Mouse (Mus musculus) right cerebral cortex, postnatal 10 days (tissue): Measurements from ENCODE around the gene Gm20388.

Experiments used
- DNase-seq, 2 experiments: peaks; one replicate each; pipeline ENCODE4 v3.0.0; 2021; ENCODE audit warnings: low spot score in 2 of 2

The Gm20388 gene

DNA sequence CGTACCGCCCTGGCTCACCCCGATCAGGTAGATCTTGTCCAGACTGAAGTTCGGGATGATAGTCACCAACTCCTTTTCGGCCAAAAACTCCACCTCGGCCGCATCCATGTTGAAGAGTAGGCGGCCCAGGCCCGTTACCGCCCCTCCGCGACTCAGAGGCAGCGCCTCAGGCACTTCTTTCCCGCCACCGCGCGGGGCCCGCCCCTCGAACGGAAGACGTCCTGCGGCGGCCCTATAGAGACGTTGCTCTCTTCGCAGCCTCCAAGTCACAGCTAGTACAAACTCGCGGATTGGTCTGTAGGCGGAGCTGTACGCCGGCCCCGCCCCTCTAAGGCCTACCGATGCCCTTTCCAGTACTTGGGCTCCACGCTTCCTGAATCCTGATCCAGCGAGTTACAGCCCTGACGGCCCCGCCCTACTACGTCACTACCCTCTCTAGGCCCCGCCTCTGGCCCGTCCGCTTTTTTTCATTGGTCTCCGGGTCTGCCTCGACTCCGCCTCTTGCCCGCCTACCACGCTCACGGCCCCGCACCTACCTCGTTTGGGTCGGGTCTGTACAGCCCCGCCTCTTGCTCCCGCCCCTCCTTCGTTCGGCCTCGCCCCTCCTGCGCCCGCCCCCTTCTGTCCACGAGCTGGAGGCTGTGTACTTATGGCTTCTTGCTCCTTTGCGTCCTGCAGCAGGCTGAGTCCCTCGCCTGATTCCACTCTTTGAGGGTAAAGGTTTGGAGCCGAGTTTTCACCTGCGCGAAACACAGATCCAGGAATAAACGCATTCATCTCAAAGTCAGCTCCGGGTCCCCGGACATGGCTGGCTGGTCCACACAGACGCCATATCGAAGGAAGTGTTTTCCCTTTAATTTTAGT lies 678.5 kb downstream of the Gm20388 start, which contains the start of gene Gins2:
Gene Gins2, minus strand, starts transcription at position 397 of the 864 bp plus-strand sequence.
- DNase-seq, result peak; percentile 99 to 100

DNA sequence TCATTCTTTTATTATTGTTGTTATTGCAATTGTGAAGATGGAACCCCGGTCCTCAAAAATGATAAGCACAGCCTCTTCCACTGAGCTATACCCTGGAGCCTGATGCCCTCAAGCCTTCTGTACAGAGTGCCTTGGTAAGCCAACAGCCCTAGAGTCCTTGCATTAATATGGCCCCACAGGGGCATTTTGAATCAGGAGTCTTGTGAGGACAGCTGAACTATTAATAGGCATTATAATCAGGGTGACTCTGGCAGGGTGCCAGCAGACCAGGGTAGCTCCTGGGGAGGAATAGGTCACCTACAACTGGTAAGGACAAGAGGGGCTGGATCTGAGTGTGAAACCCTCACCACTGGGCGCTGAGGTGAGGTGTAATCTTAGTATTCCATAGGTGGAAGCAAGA lies 679.3 kb downstream of the Gm20388 start:
- peak; percentile 63 to 65 for DNase-seq

DNA sequence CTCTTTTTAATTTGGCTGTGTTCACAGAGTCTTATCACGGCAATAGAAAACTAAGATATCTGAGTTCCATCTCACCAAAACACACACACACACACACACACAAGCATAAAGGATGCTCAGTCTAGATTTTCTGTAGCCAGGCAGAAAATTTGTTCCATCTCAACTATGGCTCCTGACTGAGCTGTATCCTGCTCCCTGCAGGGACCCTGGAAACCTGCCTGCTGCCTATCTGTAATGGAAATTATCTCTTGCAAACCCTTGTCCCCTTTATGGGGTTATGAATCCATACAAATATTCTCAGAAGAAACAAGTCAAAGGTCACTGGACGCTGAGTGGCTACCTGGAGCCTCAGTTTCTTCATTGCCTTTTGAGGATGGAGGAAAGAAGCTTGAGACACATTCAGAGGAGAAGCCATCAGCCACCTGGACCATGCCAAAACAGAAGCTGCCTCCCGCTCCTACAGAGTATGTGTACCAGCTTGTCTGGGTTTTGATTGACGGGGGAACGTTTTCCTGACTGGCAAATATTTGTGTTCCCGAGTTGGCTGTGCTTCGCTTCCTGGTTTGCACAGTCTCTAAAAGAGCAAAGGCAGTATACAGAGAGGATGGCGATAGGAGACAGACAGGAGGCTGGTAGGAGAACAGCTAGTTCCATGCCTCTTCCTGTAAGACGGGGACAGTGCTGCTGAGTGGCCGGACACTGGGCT lies 681.1 kb downstream of the Gm20388 start:
- no peak for DNase-seq

DNA sequence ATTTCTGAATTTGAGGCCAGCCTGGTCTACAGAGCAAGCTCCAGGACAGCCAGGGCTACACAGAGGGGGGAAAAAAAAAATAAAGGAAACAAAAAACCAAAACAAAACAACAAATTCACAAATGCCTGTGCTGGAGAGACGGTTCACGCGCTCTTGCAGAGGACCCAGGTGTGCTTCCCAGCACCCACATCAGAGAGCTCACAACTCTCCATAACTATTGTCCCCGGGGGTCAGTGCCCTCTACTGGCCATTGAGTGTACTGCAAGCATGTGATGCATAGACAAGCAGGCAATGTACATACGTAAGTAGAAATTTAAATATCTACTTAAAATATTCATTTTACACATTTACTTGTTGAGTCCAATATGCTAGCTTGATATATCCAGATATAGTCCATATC lies 683.9 kb downstream of the Gm20388 start:
- DNase-seq, result no peak

DNA sequence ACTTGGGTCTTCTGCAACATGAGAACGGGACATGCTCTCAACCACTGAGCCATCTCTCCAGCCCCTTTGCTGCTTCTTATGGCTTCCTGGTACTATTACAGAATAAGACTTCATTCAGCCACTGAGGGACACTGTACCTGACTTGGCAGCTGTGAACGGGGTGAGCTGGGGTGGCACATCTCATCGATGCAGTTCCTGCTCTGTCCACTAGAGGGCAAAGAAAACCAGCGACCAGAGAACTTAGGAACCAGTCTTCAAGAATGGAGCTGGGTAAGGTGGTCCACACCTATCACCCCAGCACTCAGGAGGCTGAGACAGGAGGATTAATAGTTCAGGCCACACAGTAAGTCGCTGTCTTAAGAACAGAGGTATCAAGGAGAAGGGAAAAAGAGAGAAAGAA lies 685.3 kb downstream of the Gm20388 start:
- peak in 1 of 2 experiments; percentile 69 for DNase-seq

DNA sequence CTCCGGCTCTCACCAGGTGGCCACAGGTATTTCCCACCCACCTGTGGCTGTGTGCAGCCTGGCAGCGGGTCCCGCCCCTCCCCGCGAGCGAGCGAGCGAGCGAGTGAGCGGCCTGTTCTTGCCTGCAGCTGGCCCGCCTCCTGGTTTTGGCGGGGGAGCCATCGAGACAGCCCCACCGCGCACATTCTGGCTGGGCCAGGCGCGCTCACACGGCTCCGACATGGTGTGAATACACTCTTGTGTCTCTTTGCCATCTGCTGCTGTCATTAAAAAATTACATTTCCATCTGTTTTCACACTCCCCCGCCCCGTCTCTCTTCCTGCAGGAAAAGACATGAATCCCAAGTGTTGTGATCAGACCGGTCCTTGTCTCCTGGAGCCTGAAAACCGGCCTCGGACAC lies 687.9 kb downstream of the Gm20388 start:
- peak; percentile 90 to 94 for DNase-seq

DNA sequence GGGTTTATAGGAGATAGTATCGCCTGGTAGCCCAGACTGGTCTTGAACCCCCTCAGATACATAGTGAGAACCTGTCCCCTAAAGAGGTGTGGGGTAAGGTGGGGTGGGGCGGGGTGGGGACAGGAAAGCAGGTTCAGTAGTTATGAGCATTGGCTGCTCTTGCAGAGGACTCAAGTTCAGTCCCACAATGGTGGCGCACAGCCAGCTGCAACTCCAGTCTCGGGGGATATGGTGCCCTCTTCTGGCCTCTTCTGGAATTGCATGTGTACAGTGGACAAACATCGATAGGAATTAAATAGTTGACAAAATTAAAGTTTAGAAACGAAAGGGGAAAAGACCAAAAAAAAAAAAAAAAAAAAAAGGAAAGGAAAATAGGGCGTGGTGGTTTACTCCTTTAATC lies 688.9 kb downstream of the Gm20388 start:
- peak; percentile 81 to 83 for DNase-seq

DNA sequence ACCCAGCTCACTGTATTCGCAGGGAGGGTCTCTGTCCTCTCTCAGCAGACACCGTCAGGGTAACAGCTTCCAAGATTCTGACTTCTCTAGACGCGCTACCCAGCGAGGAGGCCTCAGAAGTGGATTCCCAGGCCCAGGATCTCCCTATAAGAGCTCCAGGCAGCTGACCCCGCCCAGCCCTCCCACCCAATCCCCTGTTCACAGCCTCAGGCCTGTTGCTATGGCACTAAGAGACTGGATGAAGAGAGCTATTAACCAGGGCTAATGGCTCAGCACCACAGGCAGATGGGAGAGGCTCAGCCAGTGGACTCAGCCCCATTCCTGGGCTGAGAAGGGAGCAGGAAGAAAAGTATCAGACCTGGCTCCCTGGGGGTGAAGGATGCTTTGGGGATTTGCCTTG lies 692.0 kb downstream of the Gm20388 start:
- no peak for DNase-seq

DNA sequence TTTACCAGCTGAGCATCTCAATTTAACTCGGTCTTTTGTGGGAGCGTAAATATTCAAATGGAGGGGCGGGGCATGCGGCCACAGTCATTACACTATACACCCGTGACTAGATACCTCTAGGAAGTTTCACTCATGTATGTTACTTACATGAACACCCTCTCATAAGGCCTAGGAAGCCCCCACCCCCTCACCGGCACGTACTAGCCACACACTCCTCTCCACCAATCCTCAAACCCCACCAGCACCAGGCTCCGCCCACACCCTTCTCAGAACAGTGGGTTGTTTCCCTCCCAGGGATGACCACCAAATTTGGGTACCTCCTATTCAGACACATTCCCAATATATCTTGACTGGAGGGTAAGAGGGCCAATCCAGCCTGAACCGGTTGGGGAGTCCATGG lies 696.8 kb downstream of the Gm20388 start:
- no peak for DNase-seq

DNA sequence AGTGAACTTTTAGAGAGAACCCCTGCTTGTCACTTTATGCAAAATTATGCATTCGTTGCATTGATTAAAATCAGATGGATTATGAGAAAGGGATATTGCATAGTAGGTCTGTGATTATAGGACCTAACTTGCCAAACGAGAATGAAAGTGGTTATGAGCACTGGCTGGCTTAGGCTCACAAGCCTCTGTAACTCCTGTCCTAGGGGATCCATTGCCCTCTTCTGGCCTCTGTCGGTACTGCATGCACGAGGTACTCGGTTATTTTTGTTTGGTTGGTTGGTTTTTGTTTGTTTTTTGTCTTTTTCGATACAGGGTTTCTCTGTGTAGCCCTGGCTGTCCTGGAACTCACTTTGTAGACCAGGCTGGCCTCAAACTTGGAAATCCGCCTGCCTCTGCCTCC lies 697.2 kb downstream of the Gm20388 start:
- DNase-seq, result peak; percentile 77 to 85

DNA sequence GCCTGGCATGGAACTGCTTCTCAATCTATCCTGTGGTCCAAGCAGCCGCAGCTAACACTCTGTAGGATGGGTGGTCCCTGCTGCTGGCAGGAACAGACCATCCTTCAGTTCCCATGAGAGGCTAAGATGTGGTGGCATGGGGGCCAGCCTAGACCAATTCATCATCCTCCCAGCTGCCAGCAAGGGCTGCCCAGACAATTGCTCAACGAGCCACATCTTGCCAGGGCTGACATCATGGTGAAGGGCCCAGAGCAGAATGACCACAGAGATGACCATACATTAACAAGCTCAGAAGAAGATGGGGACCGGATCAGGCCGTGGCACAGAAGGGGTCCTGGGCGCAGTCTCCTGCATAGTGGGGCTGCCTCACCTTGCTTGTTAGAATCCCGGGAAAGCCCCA lies 700.2 kb downstream of the Gm20388 start:
- no peak for DNase-seq

DNA sequence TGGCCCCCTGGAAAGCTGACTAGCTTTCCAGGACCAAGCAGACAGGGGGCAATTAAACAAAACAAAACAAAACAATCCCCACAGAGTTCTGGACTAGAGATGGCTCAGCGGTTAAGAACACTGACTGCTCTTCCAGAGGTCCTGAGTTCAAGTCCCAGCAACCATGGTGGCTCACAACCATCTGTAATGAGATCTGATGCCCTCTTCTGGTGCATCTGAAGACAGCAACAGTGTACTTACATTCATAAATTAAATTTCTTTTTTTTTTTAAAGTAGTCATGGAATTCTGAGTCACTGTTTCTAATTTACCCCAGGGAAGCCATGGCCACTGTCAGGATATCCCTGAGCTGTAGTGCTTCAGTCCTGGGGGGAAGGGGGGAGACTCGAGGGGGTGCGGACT lies 703.9 kb downstream of the Gm20388 start:
- DNase-seq, result no peak

DNA sequence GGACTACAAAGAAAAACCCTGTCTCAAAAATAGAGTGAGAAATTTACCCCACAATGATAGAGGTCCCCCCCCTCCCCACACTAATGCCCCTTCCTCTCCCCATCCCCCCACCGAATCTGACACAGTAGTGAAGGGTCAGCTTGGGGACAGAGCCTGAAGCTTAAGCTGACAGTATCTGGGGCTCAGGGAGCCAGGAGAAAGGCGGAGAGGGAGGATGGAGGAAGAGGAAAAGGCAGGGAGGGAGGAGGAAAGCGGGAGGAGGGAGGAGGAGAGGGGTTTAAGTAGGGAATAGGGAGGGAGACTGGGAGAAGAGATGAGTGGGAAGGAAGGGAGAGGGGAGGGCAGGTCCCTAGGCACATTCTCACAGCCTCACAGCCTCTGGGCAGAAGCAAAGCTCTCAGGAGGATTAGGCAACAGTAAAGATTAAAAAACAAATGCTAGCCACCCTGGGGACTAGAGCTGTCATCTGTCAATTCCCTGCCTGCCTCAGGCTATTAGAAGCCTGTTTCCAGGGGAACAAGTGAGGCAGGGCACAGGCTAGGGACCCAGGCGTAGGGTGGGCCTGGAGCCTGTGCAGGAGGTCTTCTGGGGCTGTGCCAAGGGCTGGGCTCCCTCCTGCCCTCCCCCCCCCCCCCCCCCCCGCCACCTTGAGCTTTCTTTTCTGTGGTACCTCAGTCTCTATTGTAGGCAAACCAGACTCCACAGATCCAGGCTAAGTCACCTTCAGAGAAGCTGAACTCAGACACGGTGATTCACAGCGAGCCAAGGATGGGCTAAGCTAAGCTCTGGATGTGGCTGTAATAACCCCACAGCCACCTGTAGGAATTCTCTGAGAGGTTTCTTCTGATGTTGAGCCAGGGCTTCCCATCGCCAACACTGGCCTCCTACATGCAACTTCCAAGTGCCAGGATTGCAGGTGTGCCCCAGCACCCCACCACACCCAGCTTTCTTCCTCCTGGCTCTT lies 706.3 kb downstream of the Gm20388 start:
- DNase-seq, result no peak

DNA sequence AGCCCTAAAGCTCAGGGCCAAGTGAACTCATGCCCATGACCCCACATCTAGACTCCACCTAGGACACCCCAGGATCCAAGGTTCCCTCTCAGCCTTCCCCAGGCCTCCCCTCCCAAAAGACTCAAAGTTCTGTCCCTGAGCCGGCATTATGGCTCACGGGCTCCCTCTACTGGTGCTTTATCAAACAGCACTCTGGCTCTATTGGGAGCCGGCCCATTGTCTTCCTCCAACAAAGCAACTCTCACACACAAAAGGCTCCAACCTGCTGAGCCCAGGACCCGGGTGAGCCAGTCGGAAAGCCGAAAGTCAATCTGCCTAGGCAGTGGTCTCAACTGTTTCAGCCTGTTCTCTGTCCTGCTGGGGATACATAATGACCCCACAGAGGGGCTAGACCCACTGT lies 707.5 kb downstream of the Gm20388 start:
- peak; percentile 59 to 77 for DNase-seq

DNA sequence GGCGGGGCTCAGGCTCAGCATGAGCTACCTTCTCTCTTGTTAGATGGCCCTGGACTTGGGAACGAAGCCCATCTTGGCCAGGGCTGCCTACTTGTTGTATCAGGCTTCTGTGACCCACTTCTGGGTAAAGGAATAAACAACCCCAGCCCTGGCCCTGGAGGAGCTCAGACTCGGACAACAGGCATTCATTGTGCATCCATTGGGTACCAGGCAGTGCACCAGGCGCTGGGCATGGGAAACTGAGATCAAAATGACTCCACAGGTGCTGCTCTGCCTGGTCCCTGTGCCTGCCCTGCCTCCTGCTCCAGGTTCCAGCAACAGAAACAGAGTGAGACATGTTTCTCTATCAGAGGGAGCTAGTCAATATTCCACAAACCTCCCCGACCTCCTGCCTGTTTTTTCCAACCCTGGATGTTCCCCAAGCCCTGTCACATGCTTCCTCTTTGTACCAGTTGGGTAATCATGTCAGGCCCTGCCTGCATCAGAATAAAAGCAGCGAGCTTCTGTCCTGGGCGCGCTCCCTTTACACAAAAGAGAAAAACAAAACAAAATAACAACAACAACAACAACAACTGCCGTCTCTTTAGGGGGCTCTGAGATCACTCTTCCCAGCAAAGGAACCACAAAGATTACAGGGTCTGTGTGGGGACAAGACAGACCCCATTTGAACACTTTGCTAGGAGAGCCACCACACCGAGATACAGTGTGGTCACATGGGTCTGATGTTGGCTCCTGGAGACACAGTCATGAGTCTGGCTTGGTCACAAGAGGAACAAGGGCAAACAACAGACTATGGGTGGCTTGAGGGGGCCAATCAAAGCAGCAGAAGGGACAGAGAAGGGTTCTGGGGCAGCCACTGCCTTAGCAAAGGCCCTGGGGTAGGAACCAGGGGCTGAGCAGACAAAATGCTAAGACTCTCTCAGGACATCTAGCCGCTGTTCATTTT lies 708.9 kb downstream of the Gm20388 start:
- DNase-seq, result peak; percentile 71 to 73

DNA sequence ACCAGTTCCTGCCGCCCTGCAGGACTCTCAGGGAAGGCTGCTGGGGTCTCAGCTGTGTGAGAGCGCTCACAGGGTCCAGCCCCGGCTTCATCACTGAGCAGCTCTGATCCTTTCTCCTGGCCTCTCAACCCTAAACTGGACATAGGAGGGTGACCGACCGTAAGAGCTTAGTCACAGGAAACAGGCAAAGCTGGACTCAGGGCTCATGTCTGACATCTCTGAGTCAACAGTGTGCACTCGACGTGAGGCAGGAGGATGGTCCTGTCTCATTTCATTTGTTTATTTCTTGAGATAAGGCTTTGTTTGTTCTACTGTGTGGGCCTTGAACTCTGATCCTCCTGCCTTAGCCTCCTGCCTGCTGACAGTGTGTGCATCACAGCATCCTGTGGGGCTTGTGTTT lies 709.8 kb downstream of the Gm20388 start:
- no peak for DNase-seq

DNA sequence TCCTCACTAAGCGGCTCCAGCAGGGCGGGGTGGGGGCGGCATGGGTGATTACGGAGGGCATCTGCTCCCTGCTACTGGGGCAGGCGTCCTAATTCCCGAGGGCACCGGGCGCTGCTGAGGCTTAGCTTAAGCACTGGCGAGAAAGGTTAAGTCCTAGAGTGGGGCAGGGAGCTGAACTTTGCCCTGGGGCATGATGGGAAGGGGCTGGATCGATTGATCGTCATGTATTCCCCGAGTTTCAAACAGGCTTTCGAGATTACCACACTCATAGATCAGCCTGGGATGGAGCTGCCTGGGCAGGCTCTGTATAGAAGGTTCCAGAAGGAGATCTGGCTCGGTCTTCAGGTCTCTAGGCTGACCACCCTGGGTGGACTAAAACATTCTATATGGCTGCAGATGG lies 711.5 kb downstream of the Gm20388 start:
- DNase-seq, result no peak

DNA sequence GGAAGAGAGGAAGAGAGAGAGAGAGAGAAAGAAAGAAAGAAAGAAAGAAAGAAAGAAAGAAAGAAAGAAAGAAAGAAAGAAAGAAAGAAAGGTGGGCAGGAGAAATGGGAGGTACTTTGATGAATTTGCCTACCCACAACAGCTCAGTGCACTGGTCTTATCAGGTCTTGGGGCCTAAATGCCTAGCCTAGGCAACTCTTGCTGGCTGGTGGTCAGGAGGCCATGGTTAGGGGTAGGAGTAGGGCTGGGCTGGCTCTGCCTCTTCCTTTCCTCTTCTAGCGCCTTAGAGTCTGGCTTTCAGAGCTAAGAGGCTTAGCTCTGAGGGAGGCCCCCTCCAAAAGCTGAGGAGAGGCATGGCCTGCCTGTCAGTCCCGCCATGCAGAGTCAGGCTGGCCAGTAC lies 713.0 kb downstream of the Gm20388 start:
- no peak for DNase-seq

DNA sequence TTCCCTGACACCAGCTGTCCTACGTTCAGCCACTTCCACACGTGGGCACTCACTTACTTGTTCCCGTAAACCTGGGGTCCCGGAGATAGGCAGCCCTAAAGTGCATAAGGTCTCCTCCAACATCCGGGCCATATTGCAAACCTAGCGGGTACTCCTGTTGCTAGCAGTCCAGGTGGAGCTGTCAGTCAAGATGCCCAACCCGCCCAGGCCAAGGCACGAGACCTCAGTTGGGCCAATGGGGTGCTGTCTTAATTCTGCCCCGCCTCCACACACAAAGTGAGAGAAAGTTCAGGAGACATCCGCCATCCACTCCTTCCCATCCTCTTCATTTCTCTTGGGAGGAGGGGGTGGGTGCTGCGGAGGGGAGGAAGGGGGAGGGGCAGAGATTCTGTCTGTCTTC lies 715.8 kb downstream of the Gm20388 start:
- DNase-seq, result no peak

DNA sequence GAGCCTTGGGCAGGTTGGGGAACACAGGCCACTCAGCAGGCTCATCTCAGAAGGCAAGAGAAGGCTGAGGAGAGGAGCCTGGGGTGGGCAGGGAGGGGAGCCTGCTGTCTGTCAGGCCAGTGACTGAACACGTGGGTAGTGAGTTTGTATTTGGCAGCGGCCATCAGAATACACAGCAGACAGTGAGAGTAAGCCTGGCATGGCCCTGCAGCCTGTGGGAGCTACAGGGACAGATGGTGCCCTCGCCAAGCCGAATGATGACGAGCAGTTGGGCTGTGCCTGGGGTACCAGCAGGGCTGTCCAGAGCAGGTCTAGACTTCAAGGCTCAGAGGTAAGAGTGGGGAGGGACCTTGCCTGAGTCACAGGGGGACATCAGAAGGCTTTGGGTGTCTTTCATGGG lies 716.7 kb downstream of the Gm20388 start:
- DNase-seq, result no peak

DNA sequence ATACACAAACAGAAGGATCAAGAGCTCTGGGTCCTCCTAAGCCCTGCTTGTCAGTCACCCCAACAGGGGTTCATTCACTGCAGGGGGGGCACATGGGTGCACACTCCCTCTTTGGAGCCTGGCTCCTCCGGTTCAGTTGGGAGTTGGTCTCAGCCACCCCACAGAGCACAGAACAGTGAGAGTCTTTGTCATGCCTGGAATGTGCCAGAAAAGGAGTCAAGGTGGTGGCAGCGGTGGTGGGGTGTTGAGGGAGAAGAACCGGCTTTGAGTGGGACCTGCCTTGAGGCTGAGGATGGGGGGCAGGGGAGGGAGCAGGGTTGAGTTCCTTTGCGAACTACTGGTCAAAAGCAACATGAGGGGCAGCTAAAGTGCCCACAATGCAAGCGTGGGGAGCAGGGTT lies 719.4 kb downstream of the Gm20388 start:
- DNase-seq, result no peak
